Mouse (Mus musculus) spleen, postnatal 14 days (tissue): ENCODE measurements around the gene Prkca.

ENCODE experiments used
- DNase-seq, 2 experiments: peaks; one replicate each; pipeline ENCODE4 v3.0.0; 2021 to 2022; ENCODE audit warnings: low spot score in 2 of 2

Gene Prkca

DNA sequence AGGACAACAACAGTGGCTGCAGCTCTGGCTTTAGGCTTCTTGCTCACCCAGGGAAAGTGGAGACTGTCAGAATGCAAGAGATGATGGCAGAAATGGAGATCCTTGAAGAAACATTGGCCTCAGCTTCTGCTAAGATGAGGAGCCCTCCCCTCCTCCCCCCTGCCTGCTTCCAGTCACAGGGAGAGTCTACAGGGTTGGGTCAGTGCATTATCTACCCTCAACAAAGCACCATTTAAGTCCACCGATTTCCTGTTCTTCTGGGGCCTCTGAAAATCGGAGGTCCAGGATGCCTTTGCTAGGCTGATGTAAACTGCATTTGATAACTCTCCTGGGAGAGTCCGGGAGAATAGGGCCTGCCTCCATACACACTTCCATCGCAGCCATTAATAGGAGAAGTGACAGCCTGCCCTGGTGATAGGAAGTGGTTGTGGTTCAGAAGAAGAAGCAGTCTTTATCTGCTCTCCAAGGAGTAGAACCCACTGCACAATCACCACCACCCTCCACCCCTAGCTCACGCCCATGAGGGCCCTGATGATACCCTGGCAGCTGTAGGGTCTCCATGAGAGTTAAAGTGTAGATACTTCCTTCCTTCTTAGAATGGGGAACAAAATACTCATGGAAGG lies 108.5 kb downstream of the Prkca start:
- no peak for DNase-seq

DNA sequence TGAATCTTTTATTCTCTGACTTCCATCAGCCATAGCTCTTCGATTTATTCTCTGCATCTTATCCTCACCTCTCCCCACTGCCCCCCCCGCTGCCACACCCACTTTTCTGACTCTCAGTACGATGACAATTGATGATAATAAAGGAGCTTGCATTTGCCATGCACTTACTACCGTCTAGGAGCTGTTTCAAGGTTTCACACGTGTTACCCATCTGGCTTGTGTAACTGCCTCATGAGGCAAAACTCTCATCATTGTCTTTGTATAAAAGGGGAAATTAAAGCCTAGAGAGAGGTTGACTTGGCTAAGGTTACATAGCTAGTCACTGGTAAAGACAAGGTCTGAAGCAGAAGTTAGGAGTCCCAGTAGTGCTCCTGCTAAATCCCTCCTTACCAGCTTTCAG lies 110.7 kb downstream of the Prkca start:
- DNase-seq = no peak

DNA sequence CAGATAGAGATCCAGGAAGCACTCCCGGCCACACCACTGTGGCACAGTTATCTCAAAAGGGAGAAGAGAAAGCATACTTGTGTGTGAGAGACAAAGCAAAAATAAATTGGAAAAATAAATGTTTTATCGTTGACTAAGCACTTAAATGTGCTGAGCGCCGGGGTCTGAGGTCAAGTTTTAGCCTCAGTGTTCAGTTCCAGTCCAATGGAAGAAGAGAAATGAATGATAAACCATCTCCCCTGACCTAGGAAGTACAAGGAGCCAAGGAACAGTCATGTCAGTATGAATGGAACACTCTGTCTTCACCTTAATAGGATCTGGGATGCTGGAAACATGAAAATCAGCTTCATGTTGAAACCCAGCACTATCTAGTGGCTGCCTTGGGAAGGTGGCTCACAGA lies 113.6 kb downstream of the Prkca start:
- no peak for DNase-seq

DNA sequence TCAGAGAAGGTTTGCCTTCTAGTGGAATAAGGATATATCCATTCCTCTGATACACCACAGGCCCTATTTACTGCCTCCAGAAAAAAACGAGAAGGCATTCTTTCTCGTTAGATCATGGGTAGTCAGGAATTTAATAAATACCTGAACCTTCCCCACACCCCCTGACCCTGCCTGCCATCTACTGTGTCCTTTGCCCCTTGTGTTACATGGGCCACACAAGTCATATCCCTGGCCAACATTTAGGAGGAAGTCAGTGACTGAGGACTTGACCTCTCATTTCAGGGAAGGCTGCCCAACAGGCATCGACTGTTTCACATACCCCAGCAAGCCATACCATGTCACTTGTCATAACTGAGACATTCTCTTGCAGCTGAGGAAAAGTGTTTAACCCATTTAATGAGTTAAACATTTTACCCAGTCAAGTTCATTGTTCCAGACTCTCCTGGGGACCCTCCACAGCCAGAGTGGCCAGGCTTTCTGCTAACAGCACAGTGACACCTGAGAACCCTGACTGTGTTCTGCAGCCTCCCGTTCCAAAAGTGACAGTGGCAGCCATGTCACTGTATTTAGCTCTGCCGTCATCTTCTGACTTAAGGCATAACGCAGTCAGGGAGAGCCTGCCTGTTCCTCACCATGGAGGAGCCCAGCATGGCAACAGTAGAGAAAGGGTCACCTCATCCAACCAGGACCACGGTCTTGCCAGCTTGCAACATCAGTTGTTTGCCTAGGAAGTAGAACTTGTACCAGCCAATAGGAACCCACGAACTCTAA lies 114.4 kb downstream of the Prkca start:
- DNase-seq = no peak

DNA sequence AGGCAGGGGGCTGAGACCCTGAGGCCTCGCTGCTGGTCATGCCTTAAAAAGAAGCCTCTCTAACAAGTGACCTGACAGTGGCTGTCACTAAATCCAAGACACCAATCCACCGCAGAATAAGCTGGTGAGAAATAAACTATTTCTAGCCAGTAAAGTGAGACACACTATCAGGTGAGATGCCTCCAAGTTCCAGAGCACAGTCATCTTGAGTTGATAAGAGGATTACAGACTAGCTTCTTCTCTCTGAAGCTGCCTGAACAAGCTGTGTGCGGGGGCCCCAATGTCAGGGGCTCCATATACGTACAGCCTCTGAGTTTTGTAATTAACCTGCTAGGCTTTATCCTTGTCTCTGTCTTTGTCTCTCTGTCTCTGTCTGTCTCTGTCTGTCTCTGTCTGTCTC lies 115.2 kb downstream of the Prkca start:
- no peak for DNase-seq

DNA sequence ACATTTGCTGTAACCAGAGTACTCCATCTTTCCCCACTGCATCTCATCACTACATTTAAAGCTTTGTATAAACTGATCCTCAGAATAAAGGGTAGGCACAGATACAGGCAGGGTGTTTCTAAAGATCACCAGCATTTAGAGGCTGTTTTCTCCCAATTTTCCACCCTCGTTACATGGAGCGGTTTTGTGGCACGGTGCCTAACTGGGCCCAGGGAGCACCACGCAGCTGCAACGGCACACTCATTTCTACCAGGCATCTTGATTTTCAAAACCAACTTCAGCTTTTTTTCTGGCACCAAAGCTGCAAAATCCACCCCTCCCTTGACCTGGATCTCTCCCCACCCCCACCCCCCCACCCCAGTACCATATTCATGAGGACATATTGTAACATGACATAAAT lies 117.5 kb downstream of the Prkca start:
- no peak for DNase-seq

DNA sequence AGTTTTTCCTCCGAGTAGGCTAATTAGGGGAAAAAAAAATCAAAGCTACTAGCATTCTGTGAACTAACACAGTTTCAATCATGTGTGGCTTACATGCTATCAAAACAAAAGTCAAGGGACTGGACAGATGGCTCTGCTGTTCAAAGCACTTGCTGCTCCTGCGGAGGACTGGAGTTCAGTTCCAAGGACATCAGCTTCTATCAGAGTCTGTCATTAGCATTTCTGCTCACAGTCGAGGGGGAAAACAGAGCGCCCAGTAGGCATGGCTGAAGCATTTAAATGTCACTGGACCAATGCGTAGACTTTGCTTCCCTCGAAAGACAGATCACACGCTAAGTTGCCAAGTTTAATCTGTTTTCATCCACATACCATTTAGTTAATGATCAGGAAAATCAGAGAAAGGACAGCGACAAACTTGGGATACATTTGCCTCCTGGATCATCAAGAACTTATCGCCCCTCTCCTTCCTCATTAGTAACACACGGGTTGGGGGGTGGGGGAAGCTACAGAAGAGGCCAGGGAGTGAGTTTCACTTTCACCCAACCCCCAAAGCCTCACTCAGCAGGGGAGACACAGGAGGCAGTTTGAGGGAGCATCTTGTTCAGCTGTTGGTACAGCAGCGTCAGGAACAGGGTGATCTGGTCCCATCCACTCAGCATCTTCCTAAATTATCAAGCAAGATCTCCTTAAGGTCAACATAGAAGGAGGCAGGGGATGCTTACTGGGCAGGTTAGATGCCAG lies 119.3 kb downstream of the Prkca start:
- no peak for DNase-seq

DNA sequence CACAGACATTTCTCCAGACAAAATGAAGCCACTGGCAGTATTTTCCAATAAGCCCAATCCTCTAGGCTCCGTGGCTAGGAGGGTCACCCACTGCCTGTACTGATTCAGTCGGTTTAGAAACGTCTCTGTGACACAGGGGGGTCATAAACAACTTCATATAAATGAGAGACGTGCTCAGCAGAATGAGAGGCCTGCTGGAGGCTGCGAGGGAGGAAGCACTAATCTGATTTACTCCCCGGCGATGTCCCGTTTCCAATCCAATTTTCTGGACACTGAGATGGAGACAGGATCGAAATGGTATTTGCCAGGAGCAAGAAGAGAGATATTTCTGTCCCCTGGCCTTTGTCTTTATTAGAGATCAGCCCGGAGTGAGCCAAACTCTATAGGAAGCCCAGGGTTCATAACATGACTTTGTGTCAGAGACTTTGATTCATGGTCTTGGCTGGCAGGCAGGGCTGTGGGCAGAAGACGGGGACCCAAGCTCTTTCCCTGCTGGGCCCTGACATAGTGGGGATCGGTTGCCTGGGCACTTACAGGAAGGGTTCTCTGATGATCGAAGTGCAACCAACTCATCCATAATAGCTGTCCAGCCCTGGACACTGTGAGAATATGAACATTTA lies 120.0 kb downstream of the Prkca start:
- DNase-seq = no peak

DNA sequence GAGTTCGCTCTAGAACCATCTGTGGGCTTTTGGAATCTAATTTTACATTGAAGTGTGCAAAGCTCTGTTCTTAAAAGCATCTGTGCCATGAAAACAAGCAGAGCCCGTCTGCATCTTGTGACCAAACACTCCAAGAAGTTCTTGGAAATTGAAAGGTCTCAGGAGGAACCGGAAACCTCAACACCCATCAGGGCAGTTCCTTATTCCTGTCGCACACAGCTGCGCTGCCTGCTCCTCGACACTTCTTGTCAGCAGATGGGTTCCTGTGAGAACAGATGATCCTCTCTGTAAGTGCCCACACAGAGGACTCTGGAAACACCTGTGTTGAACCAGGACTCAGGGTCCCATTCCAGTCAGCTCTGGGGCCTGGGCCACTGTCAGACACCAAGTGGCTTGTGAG lies 120.6 kb downstream of the Prkca start:
- DNase-seq = no peak

DNA sequence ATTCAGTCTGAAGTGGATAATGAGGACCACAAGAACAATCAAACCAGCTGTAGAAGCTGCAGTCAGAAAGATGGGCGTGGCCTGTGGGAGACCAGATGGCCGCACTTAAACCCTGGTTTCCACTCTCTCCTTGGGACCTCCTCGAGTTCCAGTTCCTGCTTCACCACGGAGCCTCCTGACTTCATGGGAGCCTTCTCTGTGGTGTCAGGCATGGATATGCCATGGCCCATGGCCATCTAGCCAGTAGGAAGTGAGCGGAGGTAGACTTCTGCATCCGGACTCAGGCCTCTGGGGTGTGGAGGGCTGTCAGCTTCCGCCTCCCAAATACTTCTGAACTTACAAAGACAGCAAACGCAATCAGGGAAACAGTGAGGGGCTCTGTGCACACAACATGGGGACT lies 121.1 kb downstream of the Prkca start:
- peak; percentile 17 to 23 for DNase-seq

DNA sequence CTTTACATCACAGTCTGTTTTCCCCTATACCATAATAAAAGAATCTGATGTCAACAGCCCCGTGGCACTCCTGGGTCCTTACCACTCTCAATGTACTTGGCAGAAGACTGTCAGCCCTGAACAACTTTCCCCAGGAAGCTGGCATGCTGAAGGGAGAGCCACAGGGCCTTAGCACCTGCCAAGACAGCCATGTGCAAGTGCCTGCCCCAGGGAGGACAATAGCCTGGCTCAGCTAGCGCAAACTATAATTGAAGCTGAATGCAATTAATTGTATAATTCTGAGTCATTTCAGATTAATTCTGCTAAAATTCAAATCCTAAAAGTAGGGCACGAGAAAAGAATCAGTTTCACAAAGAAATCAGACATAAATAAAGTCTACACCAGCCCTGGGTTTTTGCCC lies 121.7 kb downstream of the Prkca start:
- no peak for DNase-seq

DNA sequence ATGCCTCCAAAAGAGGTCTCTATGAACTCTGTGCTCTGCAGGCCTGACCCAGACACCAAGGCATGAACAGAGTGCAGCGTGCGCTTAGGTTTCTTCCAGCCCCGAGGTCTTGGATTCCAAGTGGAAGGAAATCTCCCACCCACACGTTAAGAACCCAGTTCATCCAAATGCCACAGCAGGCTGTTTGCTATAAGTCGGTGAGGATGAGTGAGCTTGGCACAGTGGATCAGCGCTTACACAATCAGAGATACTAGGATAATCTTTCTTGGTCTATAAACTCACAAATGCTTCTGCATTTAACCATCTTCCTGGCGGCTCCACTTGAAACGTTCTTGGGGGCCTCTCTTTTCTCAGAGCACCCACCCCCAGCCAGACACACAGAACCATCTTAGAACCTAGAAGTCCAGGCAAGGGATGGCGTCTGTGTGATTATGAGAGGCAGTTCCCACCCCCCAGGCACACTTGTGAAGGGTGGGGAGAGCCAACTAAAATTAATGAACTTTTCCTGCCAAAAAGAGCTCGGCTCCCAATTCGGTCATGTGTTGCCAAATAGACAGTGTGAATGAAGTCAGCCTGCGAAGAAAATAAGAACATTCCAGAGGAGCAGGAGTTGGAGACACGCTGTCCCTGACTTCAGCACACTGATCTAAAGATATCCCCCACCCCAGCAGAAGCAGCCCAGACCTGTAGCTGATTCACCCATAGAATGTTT lies 122.4 kb downstream of the Prkca start:
- DNase-seq = no peak

DNA sequence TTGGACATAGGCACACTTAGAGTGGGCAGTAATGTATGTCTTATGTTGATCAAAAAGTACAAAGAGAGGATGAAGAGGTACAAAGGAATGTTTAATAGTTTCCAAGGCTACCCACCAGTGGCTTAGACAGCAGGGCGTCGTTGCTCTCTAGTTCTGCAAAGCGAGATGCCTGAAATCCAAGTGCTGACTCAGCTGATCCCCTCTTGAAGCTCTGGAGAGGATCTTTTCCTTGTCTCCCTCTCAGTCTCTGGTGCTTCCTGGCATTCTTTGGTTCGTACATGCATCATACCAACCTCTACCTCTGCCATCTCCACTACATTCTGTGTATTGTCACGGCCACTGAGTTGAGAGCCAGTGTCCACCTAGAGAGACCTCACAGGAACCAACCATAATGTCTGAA lies 123.1 kb downstream of the Prkca start:
- DNase-seq = no peak

DNA sequence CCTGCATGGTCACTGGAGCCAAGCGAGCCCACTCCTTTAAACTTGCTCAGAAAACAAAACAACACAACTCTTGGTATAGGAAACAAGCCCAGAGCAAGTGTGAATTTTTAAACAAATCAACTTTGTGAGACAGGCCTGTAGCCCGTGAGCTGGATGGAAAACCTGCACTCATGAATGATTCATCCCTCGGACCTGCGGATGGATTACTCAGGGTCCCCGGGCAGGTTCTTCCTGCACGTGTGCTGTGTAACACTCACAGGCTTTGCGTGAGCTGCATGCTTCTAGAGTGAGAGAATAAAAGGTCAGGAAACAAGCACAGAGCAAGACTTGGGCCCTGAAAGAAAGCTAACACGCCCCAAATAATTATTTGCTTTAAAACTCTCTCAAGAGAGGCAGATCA lies 126.7 kb downstream of the Prkca start:
- no peak for DNase-seq

DNA sequence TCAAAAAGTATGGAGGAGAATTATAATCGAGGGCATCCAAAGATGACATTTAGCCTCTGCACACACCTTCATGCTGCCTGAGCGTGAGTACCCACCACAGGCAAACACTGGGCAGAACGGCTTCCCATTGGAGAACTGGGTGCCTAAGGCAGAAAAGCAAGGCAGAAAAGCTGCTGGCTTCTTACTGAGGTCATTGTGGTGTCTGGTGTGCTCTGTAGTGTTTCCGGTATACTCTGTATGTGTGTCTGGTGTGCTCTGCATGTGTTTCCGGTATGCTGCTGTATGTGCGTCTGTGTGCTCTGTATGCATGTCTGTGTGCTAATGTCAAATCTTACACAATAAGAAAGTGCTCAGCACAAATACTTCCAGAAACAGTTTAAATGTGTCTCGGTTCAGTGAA lies 127.7 kb downstream of the Prkca start:
- DNase-seq = no peak

DNA sequence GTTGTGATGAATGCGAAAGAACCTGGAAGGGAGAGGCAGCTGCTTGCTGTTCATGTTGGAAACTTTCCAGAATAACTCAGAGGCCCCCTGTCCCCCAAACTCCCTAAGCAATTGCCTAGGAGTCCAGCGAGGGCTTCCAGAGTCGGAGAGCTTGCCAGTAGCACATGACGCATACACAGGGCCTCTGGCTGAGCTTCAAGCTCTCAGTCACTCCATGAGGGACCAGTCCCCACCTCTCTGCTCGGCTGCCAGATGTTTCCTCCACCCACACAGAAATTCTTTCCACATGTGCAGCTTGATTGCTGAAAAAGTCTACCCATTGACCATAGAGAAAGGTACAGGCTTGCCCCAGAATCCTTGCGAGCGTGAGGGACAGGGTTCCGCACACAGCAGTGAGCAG lies 128.3 kb downstream of the Prkca start:
- DNase-seq = no peak

DNA sequence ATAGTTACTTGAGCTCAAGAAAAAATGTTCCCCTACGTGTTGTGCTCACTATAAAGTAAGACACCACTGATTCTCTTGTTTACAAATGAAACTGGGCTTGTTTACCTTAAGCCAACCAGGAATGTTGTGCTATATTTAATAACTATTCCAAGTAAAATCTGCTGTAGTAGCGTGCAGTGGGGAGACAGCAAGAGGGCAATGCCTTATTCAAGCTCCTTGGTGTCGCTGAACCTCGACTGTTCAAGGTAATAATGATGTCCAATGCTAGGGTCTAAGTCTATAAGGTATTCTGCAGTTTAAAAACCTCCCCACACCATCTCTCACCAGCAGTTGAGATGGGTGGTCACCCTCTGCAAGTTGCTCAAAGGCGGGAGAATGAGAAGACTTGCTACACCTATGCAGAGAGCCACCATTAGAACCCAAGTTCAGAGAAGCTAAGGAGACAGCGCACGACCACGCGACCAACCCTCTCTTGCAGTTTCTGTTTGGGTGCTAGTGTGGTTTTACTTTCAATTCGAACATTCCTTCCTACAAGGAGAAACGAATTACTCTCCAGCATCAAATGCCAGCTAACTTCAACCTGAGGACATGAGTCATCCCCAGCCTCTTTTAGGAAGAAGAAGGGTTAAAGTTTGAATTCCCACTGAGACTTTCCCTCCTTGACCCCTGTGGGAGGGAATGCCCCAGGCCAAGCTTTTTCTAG lies 129.1 kb downstream of the Prkca start:
- DNase-seq = no peak

DNA sequence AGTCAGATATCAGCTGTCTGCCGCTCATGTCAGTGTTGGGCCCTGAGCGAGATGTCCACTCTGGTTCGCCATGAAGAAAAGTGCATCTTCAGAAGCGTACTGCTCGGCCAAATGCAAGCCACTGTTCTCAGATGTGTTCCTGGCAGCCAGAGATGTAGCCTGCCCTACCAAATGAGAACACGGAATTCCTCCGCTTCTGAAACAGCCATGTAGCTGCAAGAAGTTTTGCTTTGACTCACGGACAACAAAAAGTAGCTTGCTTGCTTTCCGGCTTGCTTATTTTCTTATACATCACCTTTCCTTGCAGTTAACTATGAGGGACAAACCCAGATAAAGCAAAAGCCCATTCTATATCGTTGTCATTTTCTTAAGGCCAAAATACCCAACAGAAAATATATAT lies 129.9 kb downstream of the Prkca start:
- no peak for DNase-seq

DNA sequence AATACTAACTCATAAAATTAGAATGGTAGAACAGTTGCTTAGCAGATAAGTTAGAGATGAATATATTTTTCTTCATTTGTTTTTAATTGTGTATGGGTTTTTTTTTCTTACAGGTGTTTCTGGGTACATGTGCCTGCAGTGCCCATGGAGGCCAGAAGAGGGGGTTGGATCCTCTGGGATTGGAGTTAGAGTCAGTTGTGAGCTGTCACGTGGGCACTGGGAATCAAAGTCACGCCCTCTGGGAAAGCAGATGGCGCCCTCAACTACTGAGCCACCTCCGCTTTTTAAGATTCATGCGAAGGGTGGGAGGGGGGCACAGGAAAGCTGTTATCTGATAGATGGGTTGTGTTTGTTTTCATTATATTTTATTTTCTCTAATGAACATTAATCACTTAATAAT lies 131.1 kb downstream of the Prkca start:
- no peak for DNase-seq

DNA sequence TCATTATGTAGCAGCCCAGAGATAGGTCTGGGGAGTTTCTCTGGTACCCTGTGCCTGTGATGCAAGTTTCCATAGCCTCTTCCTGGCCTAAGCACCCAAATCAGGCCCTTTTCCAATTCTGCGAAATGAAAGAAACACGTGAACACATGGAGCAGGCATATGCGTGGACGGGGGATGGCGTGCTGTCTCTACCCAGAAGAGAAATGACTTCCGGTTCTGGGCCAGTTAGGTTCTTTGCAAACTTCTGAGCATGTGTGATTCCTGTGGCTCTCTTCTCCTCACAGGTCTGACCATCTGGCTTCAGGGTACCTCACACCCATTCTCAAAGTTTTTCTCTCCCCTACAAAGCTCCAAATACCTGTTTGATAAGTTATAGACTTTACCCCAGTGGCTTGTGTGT lies 131.7 kb downstream of the Prkca start:
- DNase-seq = no peak

DNA sequence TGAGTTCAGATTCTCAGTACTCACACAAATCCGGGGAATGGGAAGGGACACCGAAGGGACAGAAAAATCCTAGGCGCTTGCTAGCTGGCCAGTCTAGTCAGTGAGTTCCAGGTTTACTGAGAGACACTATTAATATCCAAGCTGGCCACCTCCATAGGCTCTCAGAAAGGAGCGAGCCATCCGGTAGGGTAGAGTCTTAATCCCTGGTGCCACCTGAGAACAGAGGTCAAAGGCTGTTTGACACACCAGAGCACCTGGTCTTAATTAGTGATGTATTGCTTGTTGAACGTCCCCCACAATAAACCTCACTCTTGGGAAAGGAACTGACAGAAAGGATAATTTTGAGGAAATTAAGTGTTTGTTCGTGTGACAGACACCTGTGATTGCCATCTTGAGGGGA lies 133.0 kb downstream of the Prkca start:
- no peak for DNase-seq
